Mouse (Mus musculus) intestine, postnatal 0 days (tissue): ENCODE measurements around the gene Hoxb7. TPM values are rescaled to one million over a fixed set of nuclear protein-coding genes. Genes with fewer than 3 reads are reported as not detected.

Experiments
- ATAC-seq: fragments of 200-750 bp; cut with Nextera tagmentation; 2 replicates; pipeline ENCODE4 v1.8.0; 2017; ENCODE audit warnings: mild to moderate bottlenecking, moderate TSS enrichment, moderate library complexity
- H3K27ac ChIP-seq: fragments of 300-500 bp; sonication (generic); 2 replicates; pipeline ENCODE4 v1.5.1; 2014; ENCODE audit warnings: mild to moderate bottlenecking, low read depth, low read length, moderate library complexity
- H3K27me3 ChIP-seq: fragments of 300-500 bp; sonication (generic); replicated peaks from 2 replicates; pipeline ENCODE4 v1.6.1; 2014; ENCODE audit warnings: low read length, mixed read lengths; ENCODE audit not compliant: control insufficient read depth, insufficient read depth
- H3K36me3 ChIP-seq: fragments of 300-500 bp; sonication (generic); 2 replicates; pipeline ENCODE4 v1.6.1; 2014; ENCODE audit warnings: mild to moderate bottlenecking, moderate library complexity; ENCODE audit not compliant: control insufficient read depth, insufficient read depth
- H3K4me1 ChIP-seq: fragments of 300-500 bp; sonication (generic); replicated peaks from 2 replicates; pipeline ENCODE4 v1.6.1; 2014; ENCODE audit warnings: antibody characterized with exemption, low read length, mixed read lengths; ENCODE audit not compliant: control insufficient read depth, insufficient read depth
- H3K4me2 ChIP-seq: fragments of 300-500 bp; sonication (generic); replicated peaks from 2 replicates; pipeline ENCODE4 v1.6.1; 2014; ENCODE audit warnings: low read depth, mild to moderate bottlenecking, moderate library complexity
- H3K4me3 ChIP-seq: fragments of 300-500 bp; sonication (generic); 2 replicates; pipeline ENCODE4 v1.5.1; 2014; ENCODE audit warnings: low read depth, low read length
- H3K9ac ChIP-seq: fragments of 300-500 bp; sonication (generic); 2 replicates; pipeline ENCODE4 v1.6.1; 2014; ENCODE audit warnings: mild to moderate bottlenecking, low read depth, low read length
- H3K9me3 ChIP-seq: fragments of 300-500 bp; sonication (generic); 2 replicates; pipeline ENCODE4 v1.6.1; 2016; ENCODE audit warnings: mixed run types; ENCODE audit not compliant: control insufficient read depth
- CTCF ChIP-seq: sonication (generic); IDR thresholded peaks from 2 replicates; pipeline ENCODE4 v1.5.1; 2016; ENCODE audit warnings: low read depth, mild to moderate bottlenecking, control low read depth, antibody characterized with exemption, moderate library complexity
- WGBS: fragments of 180-500 bp; shearing (Covaris S2); extraction: QIAGEN DNeasy Blood & Tissue Kit; methylation state at CpG from one replicate; pipeline ENCODE4 v1.1.7; 2014; 5-methylcytosine and 5-hydroxymethylcytosine counted together
- microRNA counts: library from miRNA; unstranded; fragments of <30 nt; microRNA quantifications from one replicate; lab custom pipeline; 2016
- microRNA-seq: library from miRNA; unstranded; fragments of <30 nt; microRNA quantifications from one replicate; pipeline ENCODE4, GENCODE M21; 2016
- polyA plus RNA-seq: library from polyadenylated mRNA; unstranded; fragments of >200 nt; fragmentation: Nextera tagmentation; extraction: Ambion mirVana; gene quantifications from 2 replicates; pipeline ENCODE4 v1.2.1, GENCODE M21; 2015

The Hoxb7 gene
- polyA plus RNA-seq, 1 experiment from 2014 or later: 8.5 TPM

- Histone ChIP-seq H3K27ac (no peak overlapping the region), H3K36me3 (no peaks in the 10 kb centered on the region; the same call in 1 of the 2 replicates), H3K4me1 (0 out of 2 replicates have a peak, but pooled peaks cover 3% of the 10 kb centered on the region), H3K9me3 (no peaks in the 10 kb centered on the region), H3K27me3 (peaks cover 22% of the 10 kb centered on the region), H3K4me3 (no peak overlapping the region), H3K9ac (no peak overlapping the region; the same call in 1 of the 2 replicates), H3K4me2 (peak overlapping the region; percentile 24; the same call in 1 of the 2 replicates)
- ATAC-seq: no peak
- TF ChIP-seq CTCF: no peak
- 62% methylated on average over 7 of the region's 7 CpGs for WGBS
Measured at GRCm38 (mm10) chr11:96338957-96339855, 52.8 kb downstream of the Hoxb7 start.

MicroRNAs encoded within 50 kb of the gene (microRNA counts, 519-probe panel; counts per million panel counts)
- microRNA mmu-miR-10a (lab: Ali Mortazavi, UCI) (5,154 counts per million, percentile 86 among the panel's probes with 10 or more counts), microRNA mmu-miR-196a (lab: Ali Mortazavi, UCI) (3,299 counts per million, percentile 38 among the panel's probes with 10 or more counts)

Small RNA genes within 50 kb of the gene (microRNA-seq; reads per million reads assigned to microRNA genes)
- gene Mir10a (22,786 reads per million, percentile 96 among the genes with 10 or more reads in this experiment), gene Mir196a-1 (0.82 reads per million)

Other genes starting within 250 kb of the Hoxb7 start
- gene Ube2z, start 221.2 kb upstream of the Hoxb7 start, polyA plus RNA-seq: 24.8 and 25.0 TPM in 2 replicates
- gene Atp5g1, start 211.0 kb upstream of the Hoxb7 start, polyA plus RNA-seq: 1,112 and 1,236 TPM in 2 replicates
- not detected in 2 replicates for gene Calcoco2, start 174.7 kb upstream of the Hoxb7 start, polyA plus RNA-seq
- 0.10 TPM in 1 of 2 replicates, not detected in the other for gene Ttll6, start 152.8 kb upstream of the Hoxb7 start, polyA plus RNA-seq
- gene Hoxb13, start 92.3 kb upstream of the Hoxb7 start, polyA plus RNA-seq: not detected in 2 replicates
- 0.37 and 1.5 TPM in 2 replicates for gene Hoxb9, start 15.2 kb upstream of the Hoxb7 start, polyA plus RNA-seq
- gene Hoxb8, start 4.7 kb upstream of the Hoxb7 start, polyA plus RNA-seq: 1.0 and 1.1 TPM in 2 replicates
- 5.7 and 6.4 TPM in 2 replicates for gene Hoxb6, start 5.9 kb downstream of the Hoxb7 start, polyA plus RNA-seq
- gene Hoxb5, start 16.7 kb downstream of the Hoxb7 start, polyA plus RNA-seq: 14.7 and 15.8 TPM in 2 replicates
- gene Hoxb4, start 31.6 kb downstream of the Hoxb7 start, polyA plus RNA-seq: 1.1 and 1.5 TPM in 2 replicates
- 1.1 and 1.3 TPM in 2 replicates for gene Hoxb3, start 36.7 kb downstream of the Hoxb7 start, polyA plus RNA-seq
- 8.4 and 9.4 TPM in 2 replicates for gene Hoxb2, start 63.9 kb downstream of the Hoxb7 start, polyA plus RNA-seq
- not detected in 2 replicates for gene Hoxb1, start 79.1 kb downstream of the Hoxb7 start, polyA plus RNA-seq
- gene Skap1, start 178.0 kb downstream of the Hoxb7 start, polyA plus RNA-seq: 0.46 and 0.52 TPM in 2 replicates